Mouse (Mus musculus): Measurements from ENCODE around the gene Bcl11a.

Gene Bcl11a

GRCm38 (mm10) chr11:24079392-24080391 is 1.8 kb downstream of the Bcl11a start:
- DNase-seq (ENCODE audit: low read depth, low spot score), result peak; percentile 3

- DNase-seq (ENCODE audit: low read depth, low spot score), result peak; percentile 12
These were observed 2.7 kb downstream of the Bcl11a start for GRCm38 (mm10) chr11:24080541-24080940.

GRCm38 (mm10) chr11:24081016-24081686 is 3.3 kb downstream of the Bcl11a start:
- DNase-seq (ENCODE audit: low read depth, low spot score), result peak; percentile 15

GRCm38 (mm10) chr11:24081687-24082384 is 4.0 kb downstream of the Bcl11a start:
- no peak for DNase-seq (ENCODE audit: low read depth, low spot score)

GRCm38 (mm10) chr11:24082385-24083075 is 4.7 kb downstream of the Bcl11a start:
- no peak for DNase-seq (ENCODE audit: low read depth, low spot score)

- no peak for DNase-seq (ENCODE audit: low read depth, low spot score)
These were observed 5.2 kb downstream of the Bcl11a start for GRCm38 (mm10) chr11:24083076-24083405.

GRCm38 (mm10) chr11:24083423-24083822 is 5.6 kb downstream of the Bcl11a start:
- DNase-seq (ENCODE audit: low read depth, low spot score), result no peak

GRCm38 (mm10) chr11:24084077-24084476 is 6.2 kb downstream of the Bcl11a start:
- no peak for DNase-seq (ENCODE audit: low read depth, low spot score)

GRCm38 (mm10) chr11:24084590-24084989 is 6.7 kb downstream of the Bcl11a start:
- no peak for DNase-seq (ENCODE audit: low read depth, low spot score)

GRCm38 (mm10) chr11:24085986-24086385 is 8.1 kb downstream of the Bcl11a start:
- DNase-seq (ENCODE audit: low read depth, low spot score), result no peak

GRCm38 (mm10) chr11:24087069-24087468 is 9.2 kb downstream of the Bcl11a start:
- DNase-seq (ENCODE audit: low read depth, low spot score), result no peak

GRCm38 (mm10) chr11:24090443-24090842 is 12.6 kb downstream of the Bcl11a start:
- DNase-seq (ENCODE audit: low read depth, low spot score), result no peak

- no peak for DNase-seq (ENCODE audit: low read depth, low spot score)
These were observed 13.7 kb downstream of the Bcl11a start for GRCm38 (mm10) chr11:24091393-24092080.

- no peak for DNase-seq (ENCODE audit: low read depth, low spot score)
These were observed 14.8 kb downstream of the Bcl11a start for GRCm38 (mm10) chr11:24092618-24093017.

GRCm38 (mm10) chr11:24094086-24094487 is 16.2 kb downstream of the Bcl11a start:
- no peak for DNase-seq (ENCODE audit: low read depth, low spot score)

- no peak for DNase-seq (ENCODE audit: low read depth, low spot score)
These were observed 17.4 kb downstream of the Bcl11a start for GRCm38 (mm10) chr11:24095236-24095635.

GRCm38 (mm10) chr11:24095656-24096353 is 17.9 kb downstream of the Bcl11a start:
- no peak for DNase-seq (ENCODE audit: low read depth, low spot score)

- no peak for DNase-seq (ENCODE audit: low read depth, low spot score)
These were observed 18.6 kb downstream of the Bcl11a start for GRCm38 (mm10) chr11:24096483-24096882.

- no peak for DNase-seq (ENCODE audit: low read depth, low spot score)
These were observed 19.2 kb downstream of the Bcl11a start for GRCm38 (mm10) chr11:24097026-24097425.

GRCm38 (mm10) chr11:24098069-24098468 is 20.2 kb downstream of the Bcl11a start:
- no peak for DNase-seq (ENCODE audit: low read depth, low spot score)

Data from CD4-positive helper T cell, adult 2 months (primary cell).